Mouse (Mus musculus) left cerebral cortex, postnatal 10 days (tissue): ENCODE measurements around the gene Slc9a1. TPM values are rescaled to one million over a fixed set of nuclear protein-coding genes. Genes with fewer than 3 reads are reported as not detected.

ENCODE experiments used
- DNase-seq, 2 experiments: peaks; one replicate each; pipeline ENCODE4 v3.0.0; 2021 to 2022; ENCODE audit warnings: low spot score in 2 of 2, mixed read lengths in 1 of 2; ENCODE audit errors: extremely low spot score in 1 of 2
- intact Hi-C: fragments of 180-260 bp; cut with DNase I; formaldehyde crosslinking; loops from one replicate; pipeline ENCODE4 v1.15.1; 2025
- total RNA-seq, 2 experiments: library from RNA; stranded (reverse); gene quantifications; 2 replicates each; pipeline ENCODE4 v1.2.3; 2021

The Slc9a1 gene
- total RNA-seq, 2 experiments from 2014 or later = 37.3 to 40.9 TPM

DNA sequence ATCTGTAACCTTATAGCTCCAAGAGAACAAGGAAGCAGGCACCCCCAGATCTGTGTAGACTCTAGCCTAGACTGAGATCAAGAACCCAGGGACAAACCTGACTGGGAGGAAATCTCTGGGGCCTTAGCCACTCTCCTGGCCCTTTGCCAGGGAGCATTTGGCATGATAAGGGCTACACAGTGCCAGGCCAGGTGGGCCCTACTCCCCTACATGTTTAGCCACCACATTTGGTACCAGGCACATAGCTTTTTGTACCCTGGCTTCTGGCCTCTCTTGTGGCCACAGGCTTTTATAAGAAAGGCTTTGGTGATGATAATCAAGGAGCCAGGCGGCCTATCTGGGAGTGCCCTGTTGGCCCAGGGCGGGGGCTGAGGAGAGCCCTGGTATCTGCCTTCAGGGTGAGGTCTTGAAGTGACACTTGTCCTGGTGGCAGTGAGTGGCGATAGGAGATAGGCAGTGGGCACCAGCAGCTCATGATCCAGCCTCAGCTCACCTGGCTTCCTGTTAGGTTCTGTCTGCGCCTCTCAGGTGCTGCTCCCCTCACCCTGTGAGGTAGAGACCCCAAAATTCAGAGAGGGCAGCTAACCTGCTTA, 25.6 kb downstream of the Slc9a1 start:
- DNase-seq = no peak

DNA sequence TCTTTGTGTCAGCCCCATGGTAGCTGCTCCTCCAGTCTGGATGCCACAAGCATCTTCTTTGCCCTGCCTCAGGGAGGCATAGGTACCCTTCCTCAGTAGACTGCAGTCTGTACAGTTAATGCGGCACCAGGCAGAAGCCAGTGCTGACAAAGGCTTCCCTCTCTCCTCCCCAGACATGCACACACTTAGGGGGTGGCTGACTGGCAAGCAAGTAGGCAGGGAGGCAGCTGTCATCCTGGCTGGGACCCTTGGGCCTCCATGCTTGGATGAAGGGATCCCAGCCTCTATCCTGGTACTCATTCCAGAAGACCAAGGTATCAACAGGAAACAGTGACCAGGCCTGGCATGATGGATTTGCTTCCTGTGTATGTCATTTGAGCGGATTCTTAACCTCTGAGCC, 26.6 kb downstream of the Slc9a1 start:
- DNase-seq = no peak
- intact Hi-C loops = no loop called here

More for the DNA sequence above, 25.6 kb downstream of the Slc9a1 start:
- intact Hi-C loops = no loop called here

GRCm38 (mm10) chr4:133397299-133397698, 27.8 kb downstream of the Slc9a1 start:
- intact Hi-C loops = no loop called here
- DNase-seq = no peak

- DNase-seq = no peak
- intact Hi-C loops = no loop called here
Measured at GRCm38 (mm10) chr4:133397961-133398360, 28.5 kb downstream of the Slc9a1 start.

DNA sequence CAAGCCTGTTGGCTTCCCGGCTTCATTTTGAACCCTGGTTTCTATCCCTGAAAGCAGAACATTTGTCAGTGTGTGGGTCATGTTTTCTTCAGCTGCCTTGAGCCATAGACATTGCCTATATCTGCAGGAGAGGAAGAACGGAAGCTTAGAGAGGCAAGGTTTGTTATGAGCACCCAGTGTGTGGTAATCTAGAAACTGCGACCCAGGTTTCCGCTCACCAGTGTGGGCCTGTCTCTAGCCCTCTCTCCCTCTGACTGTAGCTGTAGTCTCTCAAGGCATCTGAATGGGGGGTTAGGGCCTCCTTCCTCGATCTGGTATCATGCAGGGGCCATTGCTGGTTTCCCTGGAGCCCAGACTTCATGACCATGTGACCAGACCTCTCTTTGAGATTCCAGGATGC, 29.1 kb downstream of the Slc9a1 start:
- no peak for DNase-seq
- intact Hi-C loops = no loop called here

GRCm38 (mm10) chr4:133399509-133399908, 30.0 kb downstream of the Slc9a1 start:
- intact Hi-C loops = no loop called here
- DNase-seq = no peak

GRCm38 (mm10) chr4:133400098-133400497, 30.6 kb downstream of the Slc9a1 start:
- intact Hi-C loops = no loop called here
- DNase-seq = no peak

GRCm38 (mm10) chr4:133402011-133402410, 32.5 kb downstream of the Slc9a1 start:
- DNase-seq = no peak

GRCm38 (mm10) chr4:133403611-133404228, 34.2 kb downstream of the Slc9a1 start:
- no peak for DNase-seq
- intact Hi-C loops = no loop called here

More at GRCm38 (mm10) chr4:133402011-133402410, 32.5 kb downstream of the Slc9a1 start:
- intact Hi-C loops = no loop called here

GRCm38 (mm10) chr4:133404256-133404655, 34.8 kb downstream of the Slc9a1 start:
- DNase-seq = no peak
- intact Hi-C loops = no loop called here

DNA sequence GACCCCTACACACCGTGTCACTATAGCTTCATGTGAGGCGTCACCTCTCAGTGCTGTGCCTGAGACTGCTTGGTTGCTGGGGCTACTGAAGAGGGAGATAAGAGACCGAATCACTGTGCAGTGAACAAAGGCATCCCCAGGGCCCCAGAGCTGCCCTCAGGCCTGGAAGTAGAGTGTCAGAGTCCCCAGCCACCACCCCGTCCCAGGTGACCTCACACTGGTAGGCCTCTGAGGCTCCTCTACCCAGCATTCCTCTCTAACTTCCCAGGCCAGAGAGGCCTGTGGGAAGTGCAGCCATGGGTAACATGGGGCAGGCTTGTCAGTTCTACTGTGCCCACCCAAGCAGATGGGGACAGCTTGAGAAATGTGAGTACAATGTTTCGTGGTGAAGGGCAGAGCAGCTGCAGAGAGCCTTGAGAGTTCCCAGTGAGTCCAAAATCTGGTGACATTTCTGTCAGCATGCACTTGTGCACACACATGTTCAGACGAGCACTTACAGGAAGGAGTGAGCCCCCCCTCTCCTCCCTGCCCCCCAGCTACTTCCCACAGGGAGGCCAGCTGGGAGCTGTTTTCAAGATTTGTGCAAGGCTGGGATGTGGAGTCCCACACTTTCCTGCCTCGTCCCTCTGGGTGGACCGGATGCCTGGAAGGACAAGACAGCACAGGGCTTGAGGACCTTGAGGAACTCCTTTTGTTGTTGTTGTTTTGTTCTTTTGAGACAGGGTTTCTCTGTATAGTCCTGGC, 37.0 kb downstream of the Slc9a1 start:
- intact Hi-C loops = no loop called here
- peak in 1 of 2 experiments; percentile 18 for DNase-seq

DNA sequence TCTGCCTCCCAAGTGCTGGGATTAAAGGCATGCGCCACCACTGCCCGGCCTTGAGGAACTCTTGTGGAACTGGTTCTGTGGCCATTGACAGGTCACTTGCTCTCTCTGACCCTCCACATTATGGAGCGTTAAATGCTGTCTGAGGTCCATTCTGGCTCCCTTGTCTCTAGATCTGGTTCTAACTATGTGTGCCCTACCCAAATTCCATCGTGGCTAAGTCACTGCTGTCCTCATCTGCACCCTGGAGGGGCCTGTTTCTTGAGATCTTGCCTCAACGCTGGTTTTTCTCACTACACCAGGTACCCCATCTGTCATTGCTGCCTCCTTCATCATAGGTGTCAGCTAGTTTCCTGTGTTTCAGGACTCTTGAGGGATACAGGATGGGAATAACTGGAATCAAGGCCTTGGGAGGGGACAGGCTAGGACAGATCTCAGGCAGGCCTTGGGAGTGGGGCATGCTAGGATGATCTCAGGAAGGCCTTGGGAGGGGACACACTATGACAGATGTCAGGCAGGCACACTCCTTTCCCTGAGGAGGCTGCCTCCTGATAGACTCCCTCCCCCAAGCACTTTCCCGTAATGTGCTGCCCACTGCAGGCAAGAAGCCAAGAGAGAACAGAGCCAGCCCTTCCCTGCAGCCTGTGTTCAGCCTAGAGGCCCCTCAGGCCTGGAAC, 37.7 kb downstream of the Slc9a1 start:
- intact Hi-C loops = no loop called here
- DNase-seq = peak in 1 of 2 experiments; percentile 51

DNA sequence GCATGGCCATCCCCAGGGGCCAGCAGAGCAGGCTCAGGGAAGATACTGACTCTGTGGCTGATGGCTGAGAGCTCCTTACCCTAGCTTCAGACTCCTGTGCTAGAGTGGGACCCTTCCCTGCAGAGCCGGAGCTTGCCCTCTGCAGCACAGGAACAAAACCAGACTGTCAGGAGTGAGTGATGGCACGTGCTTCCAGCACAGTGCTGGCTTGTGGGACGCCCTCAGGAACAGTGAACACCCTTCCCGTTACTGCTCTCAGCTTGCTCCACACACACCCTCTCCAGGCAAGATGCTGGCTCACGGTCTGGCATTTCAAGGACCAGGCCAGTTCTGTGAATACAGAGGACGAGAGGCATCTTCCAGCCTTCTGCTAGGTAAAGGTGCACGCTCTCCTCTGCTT, 38.5 kb downstream of the Slc9a1 start:
- no peak for DNase-seq
- intact Hi-C loops = no loop called here

DNA sequence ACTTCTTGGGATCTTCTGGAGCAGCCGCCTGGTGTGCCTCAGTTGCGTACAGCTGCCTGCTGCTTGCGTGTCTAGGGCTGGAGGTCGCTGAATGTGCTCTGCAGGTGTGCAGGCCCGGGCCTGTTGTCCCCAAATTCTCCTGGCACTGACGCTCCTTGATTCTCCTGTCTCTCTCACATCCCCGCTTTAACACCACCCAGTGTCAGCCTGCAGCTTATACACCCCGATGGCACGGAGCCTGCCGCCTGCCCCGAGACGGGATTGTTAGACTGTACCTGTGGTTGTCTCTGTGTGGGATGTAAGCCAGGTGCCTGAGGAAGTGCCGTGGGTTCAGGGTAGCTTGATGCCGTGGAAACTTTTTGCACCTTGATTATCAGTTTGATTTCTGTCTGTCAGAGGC, 41.5 kb downstream of the Slc9a1 start:
- intact Hi-C loops = no loop called here
- no peak for DNase-seq

- intact Hi-C loops = no loop called here
- no peak for DNase-seq
Measured at GRCm38 (mm10) chr4:133412096-133412495, 42.6 kb downstream of the Slc9a1 start.

GRCm38 (mm10) chr4:133412575-133413540, 43.4 kb downstream of the Slc9a1 start:
- no peak for DNase-seq
- intact Hi-C loops = no loop called here

DNA sequence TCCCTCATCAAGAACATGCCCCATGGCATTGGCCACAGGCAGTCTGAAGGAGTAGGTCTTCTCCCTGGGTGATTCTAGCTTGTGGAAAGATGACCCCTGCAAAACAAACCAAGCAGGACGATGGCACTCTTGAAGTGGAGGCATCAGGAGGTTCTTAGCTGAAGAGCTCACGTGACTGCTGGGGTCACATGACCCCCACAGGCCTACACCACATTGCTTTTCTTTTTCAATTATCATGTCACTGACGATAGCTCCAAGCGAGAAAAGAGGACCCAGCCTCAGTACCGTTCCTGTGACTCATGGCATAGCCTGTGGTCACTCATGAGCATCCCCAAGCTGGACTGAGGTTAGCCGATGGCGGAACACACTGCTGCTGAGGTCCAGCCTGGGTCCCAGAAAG, 44.1 kb downstream of the Slc9a1 start:
- intact Hi-C loops = no loop called here
- no peak for DNase-seq

GRCm38 (mm10) chr4:133414920-133415319, 45.4 kb downstream of the Slc9a1 start:
- intact Hi-C loops = no loop called here
- DNase-seq = no peak
